Mouse (Mus musculus) cerebellum, adult 2 months (tissue): Measurements from ENCODE around the gene Drd5.

Source experiments
- CTCF ChIP-seq: fragments of 200-500 bp; IDR thresholded peaks from 2 replicates; pipeline ENCODE4 v1.5.1; 2011; ENCODE audit warnings: low read depth, mild to moderate bottlenecking, control low read depth, low read length, moderate library complexity, borderline replicate concordance; ENCODE audit not compliant: insufficient read depth
- POLR2A ChIP-seq: fragments of 200-500 bp; IDR thresholded peaks from 2 replicates; pipeline ENCODE4 v1.6.1; 2011; ENCODE audit warnings: low read length, control low read depth, borderline replicate concordance; ENCODE audit not compliant: insufficient read depth

GRCm38 (mm10) chr5:38343101-38343500 lies 23.9 kb downstream of the Drd5 start:
- no peak for TF ChIP-seq POLR2A
- TF ChIP-seq CTCF = no peak
